Mouse (Mus musculus) intestine, postnatal 0 days (tissue): ENCODE results near the gene Ublcp1. TPM values are rescaled to one million over a fixed set of nuclear protein-coding genes. Genes with fewer than 3 reads are reported as not detected.
A peak's percentile ranks its signal among the peaks of the same experiment; 100 is the strongest.
"Not testable (repeated sequence)": the region's sequence is repeated elsewhere in the genome, so short reads cannot be mapped to it uniquely, and the experiment has no call there.

Experiments
- ATAC-seq: fragments of 200-750 bp; cut with Nextera tagmentation; 2 replicates; pipeline ENCODE4 v1.8.0; 2017; ENCODE audit warnings: mild to moderate bottlenecking, moderate TSS enrichment, moderate library complexity
- H3K27ac ChIP-seq: fragments of 300-500 bp; sonication (generic); 2 replicates; pipeline ENCODE4 v1.5.1; 2014; ENCODE audit warnings: mild to moderate bottlenecking, low read depth, low read length, moderate library complexity
- H3K27me3 ChIP-seq: fragments of 300-500 bp; sonication (generic); replicated peaks from 2 replicates; pipeline ENCODE4 v1.6.1; 2014; ENCODE audit warnings: low read length, mixed read lengths; ENCODE audit not compliant: control insufficient read depth, insufficient read depth
- H3K36me3 ChIP-seq: fragments of 300-500 bp; sonication (generic); 2 replicates; pipeline ENCODE4 v1.6.1; 2014; ENCODE audit warnings: mild to moderate bottlenecking, moderate library complexity; ENCODE audit not compliant: control insufficient read depth, insufficient read depth
- H3K4me1 ChIP-seq: fragments of 300-500 bp; sonication (generic); replicated peaks from 2 replicates; pipeline ENCODE4 v1.6.1; 2014; ENCODE audit warnings: antibody characterized with exemption, low read length, mixed read lengths; ENCODE audit not compliant: control insufficient read depth, insufficient read depth
- H3K4me2 ChIP-seq: fragments of 300-500 bp; sonication (generic); replicated peaks from 2 replicates; pipeline ENCODE4 v1.6.1; 2014; ENCODE audit warnings: low read depth, mild to moderate bottlenecking, moderate library complexity
- H3K4me3 ChIP-seq: fragments of 300-500 bp; sonication (generic); 2 replicates; pipeline ENCODE4 v1.5.1; 2014; ENCODE audit warnings: low read depth, low read length
- H3K9ac ChIP-seq: fragments of 300-500 bp; sonication (generic); 2 replicates; pipeline ENCODE4 v1.6.1; 2014; ENCODE audit warnings: mild to moderate bottlenecking, low read depth, low read length
- H3K9me3 ChIP-seq: fragments of 300-500 bp; sonication (generic); 2 replicates; pipeline ENCODE4 v1.6.1; 2016; ENCODE audit warnings: mixed run types; ENCODE audit not compliant: control insufficient read depth
- CTCF ChIP-seq: sonication (generic); IDR thresholded peaks from 2 replicates; pipeline ENCODE4 v1.5.1; 2016; ENCODE audit warnings: low read depth, mild to moderate bottlenecking, control low read depth, antibody characterized with exemption, moderate library complexity
- WGBS: fragments of 180-500 bp; shearing (Covaris S2); extraction: QIAGEN DNeasy Blood & Tissue Kit; methylation state at CpG from one replicate; pipeline ENCODE4 v1.1.7; 2014; 5-methylcytosine and 5-hydroxymethylcytosine counted together
- polyA plus RNA-seq: library from polyadenylated mRNA; unstranded; fragments of >200 nt; fragmentation: Nextera tagmentation; extraction: Ambion mirVana; gene quantifications from 2 replicates; pipeline ENCODE4 v1.2.1, GENCODE M21; 2015

The Ublcp1 gene
- polyA plus RNA-seq, 1 experiment from 2014 or later: 43.4 TPM

DNA sequence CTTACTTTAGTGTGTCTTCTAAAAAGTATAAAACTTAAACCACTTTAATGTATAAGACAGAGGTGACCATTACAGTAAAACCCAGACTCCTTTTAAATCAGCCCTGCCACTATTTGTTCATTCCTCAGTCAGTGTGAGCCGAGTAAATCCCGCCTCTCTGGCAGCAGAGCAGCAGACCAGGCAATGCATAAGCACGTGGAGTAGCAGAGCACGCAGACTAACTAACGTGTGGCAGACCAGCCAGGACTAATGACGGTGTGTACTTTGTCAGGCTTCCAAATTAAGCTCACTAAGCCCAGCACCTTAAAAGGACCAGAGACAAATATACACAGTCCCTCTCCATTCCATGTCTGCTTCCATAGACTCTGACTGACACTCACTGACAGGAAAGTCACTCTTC, 8.8 kb downstream of the Ublcp1 start:
- Histone ChIP-seq H3K9ac (no peak overlapping the region), H3K4me1 (no peaks in the 10 kb centered on the region), H3K4me3 (no peak overlapping the region), H3K4me2 (no peak overlapping the region), H3K27me3 (no peaks in the 10 kb centered on the region), H3K36me3 (peaks cover 18% of the 10 kb centered on the region), H3K9me3 (no peaks in the 10 kb centered on the region), H3K27ac (no peak overlapping the region)
- TF ChIP-seq CTCF: no peak
- no peak for ATAC-seq
- WGBS: 63% methylated on average over 6 of the region's 6 CpGs

DNA sequence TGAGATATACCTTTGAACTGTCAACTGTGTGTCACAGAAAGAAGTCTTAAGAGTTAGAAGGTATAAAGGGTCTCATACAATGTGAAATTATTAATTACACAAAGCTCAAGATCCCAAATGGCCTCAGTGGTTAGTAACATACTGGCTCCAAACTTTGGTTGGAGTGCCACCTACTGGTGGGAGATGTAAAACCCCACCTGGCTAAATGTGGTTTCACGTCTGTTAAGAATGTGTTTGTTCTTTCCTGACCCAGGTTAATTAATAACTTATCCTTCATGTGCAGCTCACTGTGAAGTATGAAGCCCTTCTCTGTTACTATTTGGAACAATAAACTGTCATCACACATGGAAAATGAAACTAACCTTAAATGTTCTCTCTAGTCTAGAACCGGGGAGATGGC, 16.9 kb downstream of the Ublcp1 start:
- H3K9ac ChIP-seq: no peak overlapping the region
- no peaks in the 10 kb centered on the region for H3K9me3 ChIP-seq
- H3K4me1 ChIP-seq: no peaks in the 10 kb centered on the region
- WGBS: 35% methylated on average over 2 of the region's 2 CpGs
- peak; percentile 89 for TF ChIP-seq CTCF
- no peaks in the 10 kb centered on the region for H3K27me3 ChIP-seq
- no peak overlapping the region for H3K4me2 ChIP-seq
- peaks cover 18% of the 10 kb centered on the region for H3K36me3 ChIP-seq
- no peak overlapping the region for H3K27ac ChIP-seq
- ATAC-seq: peak; percentile 80
- no peak overlapping the region for H3K4me3 ChIP-seq

DNA sequence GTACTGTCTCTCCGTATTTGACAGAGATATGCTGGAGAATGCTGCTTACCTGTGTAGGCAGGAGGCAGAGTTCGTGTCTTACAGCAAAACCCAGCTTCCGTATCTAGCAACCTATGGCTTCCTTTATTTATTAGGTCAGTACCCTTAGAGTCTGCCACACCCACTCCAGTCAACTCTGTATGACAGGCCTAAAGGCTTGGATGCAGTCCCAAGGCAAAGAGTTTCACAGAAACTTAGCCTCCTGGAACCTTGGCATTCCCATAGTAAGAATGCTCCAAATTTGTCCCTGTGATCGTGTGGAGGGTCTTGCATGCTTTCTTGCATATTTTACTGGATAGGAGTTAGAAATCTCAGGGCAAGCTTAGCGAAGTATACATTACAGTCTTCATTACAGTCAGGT, 18.3 kb downstream of the Ublcp1 start:
- not testable (repeated sequence) for H3K4me2 ChIP-seq, H3K27me3 ChIP-seq, ATAC-seq, H3K4me3 ChIP-seq, H3K9me3 ChIP-seq, H3K4me1 ChIP-seq, H3K9ac ChIP-seq, H3K27ac ChIP-seq
- H3K36me3 ChIP-seq: peaks cover 11% of the 10 kb centered on the region
- whole genome bisulfite sequencing: 91% methylated on average over 5 of the region's 5 CpGs

DNA sequence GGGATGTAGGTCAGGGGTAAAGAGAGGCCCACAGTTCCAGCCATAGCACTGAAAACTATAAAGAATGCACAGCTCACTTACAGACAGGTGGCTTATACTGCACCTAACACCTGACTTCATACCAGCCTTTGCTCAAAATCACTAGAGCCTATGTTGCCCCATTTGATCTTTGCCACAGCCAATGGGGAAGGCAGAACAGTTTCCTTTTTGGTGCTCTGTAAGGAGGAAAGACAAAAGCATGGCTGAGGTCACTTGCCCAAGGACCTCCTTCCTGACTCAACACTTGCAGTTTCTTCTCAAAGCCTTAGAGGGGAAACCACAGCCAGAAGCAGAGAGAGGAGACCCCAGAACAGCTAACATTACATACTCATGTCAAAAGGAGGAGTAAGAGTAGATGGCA, 19.3 kb downstream of the Ublcp1 start:
- H3K9ac ChIP-seq: no peak overlapping the region
- no peaks in the 10 kb centered on the region for H3K27me3 ChIP-seq
- H3K4me3 ChIP-seq: no peak overlapping the region
- no peaks in the 10 kb centered on the region for H3K4me1 ChIP-seq
- no peak for TF ChIP-seq CTCF
- H3K36me3 ChIP-seq: peaks cover 11% of the 10 kb centered on the region
- ATAC-seq: no peak
- H3K9me3 ChIP-seq: no peaks in the 10 kb centered on the region
- no peak overlapping the region for H3K4me2 ChIP-seq
- no peak overlapping the region for H3K27ac ChIP-seq

DNA sequence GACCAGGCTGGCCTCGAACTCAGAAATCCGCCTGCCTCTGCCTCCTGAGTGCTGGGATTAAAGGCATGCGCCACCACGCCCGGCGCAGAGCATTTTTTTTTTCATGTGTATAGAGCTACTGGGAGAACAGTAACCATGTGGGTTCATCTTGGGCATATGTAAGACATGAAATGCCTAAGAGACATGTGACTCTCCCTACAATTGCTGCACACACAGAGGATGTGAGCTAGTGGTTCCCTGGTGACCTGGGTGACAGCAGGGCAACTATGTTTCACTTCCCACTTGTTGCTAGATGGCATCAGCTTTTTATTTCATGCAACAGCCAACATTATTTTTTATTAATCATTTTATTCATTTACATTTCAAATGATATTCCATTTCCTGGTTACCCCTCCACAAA, 32.5 kb downstream of the Ublcp1 start:
- Histone ChIP-seq H3K9me3 (no peaks in the 10 kb centered on the region), H3K4me3 (no peak overlapping the region), H3K27ac (no peak overlapping the region), H3K9ac (no peak overlapping the region), H3K36me3 (no peaks in the 10 kb centered on the region), H3K4me1 (no peaks in the 10 kb centered on the region), H3K27me3 (no peaks in the 10 kb centered on the region), H3K4me2 (no peak overlapping the region)
- no peak for ATAC-seq
- WGBS: 98% methylated on average over 6 of the region's 6 CpGs
- no peak for TF ChIP-seq CTCF

DNA sequence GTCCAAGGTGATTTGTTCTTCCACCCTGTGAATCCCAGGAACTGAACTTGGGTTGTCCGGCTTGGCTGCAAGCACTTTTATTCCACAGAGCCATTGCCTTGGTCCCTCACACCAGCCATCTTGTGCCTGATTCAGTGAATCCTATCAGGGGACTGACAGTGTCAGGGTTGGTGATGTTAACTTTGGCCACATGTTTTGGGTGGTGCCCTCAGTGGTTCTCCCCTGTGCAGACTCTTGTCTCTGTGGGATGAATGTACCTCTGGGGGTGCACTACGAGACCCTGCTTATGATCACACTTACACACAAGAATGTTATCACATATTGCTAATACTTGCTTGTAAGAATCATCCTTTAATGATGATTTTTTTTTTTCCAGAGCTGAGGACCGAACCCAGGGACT, 40.3 kb downstream of the Ublcp1 start:
- Histone ChIP-seq H3K9ac (no peak overlapping the region), H3K4me1 (no peaks in the 10 kb centered on the region), H3K9me3 (no peaks in the 10 kb centered on the region), H3K27ac (no peak overlapping the region), H3K36me3 (no peaks in the 10 kb centered on the region), H3K27me3 (no peaks in the 10 kb centered on the region), H3K4me2 (no peak overlapping the region), H3K4me3 (no peak overlapping the region)
- TF ChIP-seq CTCF: no peak
- WGBS: 81% methylated on average over 3 of the region's 3 CpGs
- ATAC-seq: no peak

DNA sequence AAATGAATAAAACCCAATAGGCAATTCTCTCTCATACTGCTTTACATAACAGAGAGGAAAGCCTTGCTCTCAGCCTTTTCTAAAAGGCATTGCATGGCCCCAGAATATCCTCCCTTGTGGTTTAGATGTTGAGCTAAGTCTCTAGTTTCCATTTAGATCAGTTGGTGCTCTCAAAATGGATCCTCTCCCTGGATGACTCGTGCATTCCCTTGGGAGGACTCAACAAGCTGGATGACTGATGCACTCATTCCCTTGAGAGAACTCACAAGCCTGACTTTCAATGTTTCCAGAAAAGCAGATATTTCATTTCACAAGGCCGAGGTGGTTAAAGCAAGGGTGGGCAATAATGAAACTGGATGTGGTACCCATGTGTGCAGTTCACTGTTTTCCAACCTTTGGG, 42.3 kb downstream of the Ublcp1 start:
- Histone ChIP-seq H3K9ac (no peak overlapping the region), H3K27me3 (no peaks in the 10 kb centered on the region), H3K27ac (no peak overlapping the region), H3K36me3 (no peaks in the 10 kb centered on the region), H3K4me3 (no peak overlapping the region), H3K4me2 (no peak overlapping the region), H3K9me3 (no peaks in the 10 kb centered on the region), H3K4me1 (no peaks in the 10 kb centered on the region)
- 81% methylated on average over 2 of the region's 2 CpGs for WGBS
- no peak for ATAC-seq
- no peak for TF ChIP-seq CTCF
